Mouse (Mus musculus) right cerebral cortex, adult 2 months (tissue): ENCODE measurements around the gene Armc2.

Experiments
- DNase-seq, 2 experiments: peaks; one replicate each; pipeline ENCODE4 v3.0.0; 2021 to 2022; ENCODE audit warnings: low spot score in 2 of 2

Gene Armc2

GRCm38 (mm10) chr10:42014086-42014485 is 4.2 kb downstream of the Armc2 start:
- DNase-seq, result no peak

GRCm38 (mm10) chr10:42010761-42011435 is 7.3 kb downstream of the Armc2 start:
- peak in 1 of 2 experiments; percentile 44 for DNase-seq

- no peak for DNase-seq
Measured at GRCm38 (mm10) chr10:42005259-42005658, 13.0 kb downstream of the Armc2 start.

GRCm38 (mm10) chr10:42004690-42005089 is 13.6 kb downstream of the Armc2 start:
- no peak for DNase-seq

GRCm38 (mm10) chr10:42004056-42004455 is 14.2 kb downstream of the Armc2 start:
- DNase-seq, result no peak

- DNase-seq, result no peak
Measured at GRCm38 (mm10) chr10:42003576-42003975, 14.7 kb downstream of the Armc2 start.

GRCm38 (mm10) chr10:42002436-42002835 is 15.8 kb downstream of the Armc2 start:
- no peak for DNase-seq

GRCm38 (mm10) chr10:42001260-42001659 is 17.0 kb downstream of the Armc2 start:
- no peak for DNase-seq

- DNase-seq, result no peak
Measured at GRCm38 (mm10) chr10:41997691-41998178, 20.5 kb downstream of the Armc2 start.

GRCm38 (mm10) chr10:41996157-41996556 is 22.1 kb downstream of the Armc2 start:
- no peak for DNase-seq

- no peak for DNase-seq
Measured at GRCm38 (mm10) chr10:41995051-41995450, 23.2 kb downstream of the Armc2 start.

GRCm38 (mm10) chr10:41994578-41994977 is 23.7 kb downstream of the Armc2 start:
- DNase-seq, result no peak

GRCm38 (mm10) chr10:41992059-41992440 is 26.2 kb downstream of the Armc2 start:
- no peak for DNase-seq

- no peak for DNase-seq
Measured at GRCm38 (mm10) chr10:41991364-41992058, 26.7 kb downstream of the Armc2 start.

- DNase-seq, result no peak
Measured at GRCm38 (mm10) chr10:41990896-41991295, 27.3 kb downstream of the Armc2 start.

GRCm38 (mm10) chr10:41988930-41989329 is 29.3 kb downstream of the Armc2 start:
- no peak for DNase-seq

GRCm38 (mm10) chr10:41986126-41986525 is 32.1 kb downstream of the Armc2 start:
- no peak for DNase-seq

- DNase-seq, result peak; percentile 61 to 65
Measured at GRCm38 (mm10) chr10:41984221-41984620, 34.0 kb downstream of the Armc2 start.

- DNase-seq, result no peak
Measured at GRCm38 (mm10) chr10:41982821-41983220, 35.4 kb downstream of the Armc2 start.

GRCm38 (mm10) chr10:41980772-41981383 is 37.4 kb downstream of the Armc2 start:
- DNase-seq, result peak; percentile 72 to 79

GRCm38 (mm10) chr10:41978403-41979234 is 39.6 kb downstream of the Armc2 start:
- no peak for DNase-seq

GRCm38 (mm10) chr10:41972676-41973075 is 45.6 kb downstream of the Armc2 start:
- DNase-seq, result no peak
